Mouse (Mus musculus) G1E-ER4 (cell line): ENCODE data around the gene Slit3. TPM values are rescaled to one million over a fixed set of nuclear protein-coding genes. Genes with fewer than 3 reads are reported as not detected.

Experiments used
- GATA1 ChIP-seq: IDR thresholded peaks from one replicate; pipeline ENCODE4 v1.8.0; 2012; ENCODE audit warnings: low read length, inconsistent platforms
- polyA plus RNA-seq: library from polyadenylated mRNA; stranded (reverse); fragments of >175 nt; gene quantifications from 2 replicates; pipeline ENCODE4 v1.2.3, GENCODE M21; 2012

Slit3 gene
- polyA plus RNA-seq, 1 experiment: not detected

GRCm38 (mm10) chr11:35325131-35325995 lies 204.3 kb downstream of the Slit3 start:
- TF ChIP-seq GATA1: no peak

- no peak for TF ChIP-seq GATA1
Observed at GRCm38 (mm10) chr11:35326346-35326745, 205.3 kb downstream of the Slit3 start.

GRCm38 (mm10) chr11:35327899-35328298 lies 206.9 kb downstream of the Slit3 start:
- no peak for TF ChIP-seq GATA1

- no peak for TF ChIP-seq GATA1
Observed at GRCm38 (mm10) chr11:35331476-35331875, 210.5 kb downstream of the Slit3 start.

DNA sequence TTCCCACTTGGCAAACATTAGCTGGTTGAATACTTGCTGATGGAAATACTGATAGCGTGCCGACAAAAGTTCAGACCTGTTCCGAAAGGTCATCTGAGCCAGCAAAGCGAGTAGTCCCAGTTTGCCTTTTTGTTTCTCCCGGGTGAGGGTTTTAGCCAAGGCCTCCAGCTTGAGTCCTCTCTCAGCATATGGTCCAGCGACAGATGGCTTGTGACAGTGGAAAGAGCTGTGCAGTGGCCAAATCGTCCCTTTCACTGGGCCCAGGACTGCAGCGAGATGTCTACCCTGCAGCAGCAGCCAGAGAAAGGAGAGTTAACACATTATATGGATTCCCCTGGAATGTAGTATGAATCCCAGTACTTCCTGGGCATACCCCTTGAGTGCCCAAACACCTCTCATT lies 215.5 kb downstream of the Slit3 start:
- TF ChIP-seq GATA1: no peak

DNA sequence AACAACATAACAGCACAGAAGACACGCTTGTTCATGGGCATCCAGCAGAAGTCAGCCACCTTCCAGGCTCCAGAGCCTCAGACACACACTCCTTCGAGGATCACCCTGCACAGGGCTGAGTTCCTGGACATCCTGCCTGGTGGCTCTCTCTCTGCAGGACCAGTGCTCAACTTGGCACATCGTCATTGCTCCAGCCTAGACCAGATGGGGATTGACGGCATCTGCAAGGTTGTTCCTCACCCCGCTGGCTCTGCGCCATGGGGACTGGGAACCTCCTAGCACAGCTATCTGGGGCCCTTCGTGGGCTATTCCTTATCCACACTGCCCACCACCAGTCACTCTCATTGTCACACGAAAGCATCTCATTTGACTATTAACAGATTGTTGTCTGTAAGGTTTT lies 216.5 kb downstream of the Slit3 start:
- TF ChIP-seq GATA1: no peak

DNA sequence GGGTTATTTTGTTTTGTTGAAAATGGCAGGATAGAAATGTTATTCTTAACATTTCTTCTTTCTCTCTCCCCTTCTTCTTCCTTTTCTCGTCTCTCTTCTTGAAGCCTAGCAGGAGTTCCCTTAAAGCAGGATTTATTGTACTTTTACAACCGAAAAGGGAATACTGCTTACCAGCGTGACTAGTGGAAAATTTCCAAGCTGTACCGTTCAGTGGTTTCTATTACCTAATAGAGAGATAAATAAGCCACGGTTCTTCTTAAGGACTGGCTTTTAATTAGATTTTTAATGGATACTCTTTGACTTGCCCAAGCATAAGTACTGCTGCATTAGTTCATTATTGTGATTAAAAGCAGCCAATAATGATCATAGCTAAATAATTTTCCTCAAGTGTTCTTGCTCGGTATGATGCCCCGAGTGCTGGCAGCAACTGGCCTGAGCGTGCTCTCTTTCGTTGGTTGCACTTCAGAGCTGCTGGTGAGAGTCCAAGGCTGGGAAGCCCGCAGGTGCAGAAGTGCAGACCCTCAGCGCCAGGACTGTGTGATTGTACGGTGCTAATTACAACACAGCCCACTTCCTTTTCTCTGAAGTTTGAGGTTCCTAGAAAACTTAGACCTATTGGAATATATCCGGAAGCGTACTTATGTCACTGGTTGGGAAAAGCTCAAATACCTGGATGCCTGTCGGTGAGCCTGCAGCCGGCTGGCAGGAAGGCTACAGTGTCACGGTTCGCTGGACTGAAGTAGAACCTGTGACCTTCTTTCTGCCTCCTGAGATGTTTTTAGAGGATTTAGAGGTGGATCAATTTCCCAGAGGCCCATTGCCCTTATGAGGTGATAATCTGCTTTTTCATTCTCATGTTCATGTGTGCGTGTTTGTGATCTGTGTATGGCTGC lies 217.1 kb downstream of the Slit3 start:
- no peak for TF ChIP-seq GATA1

- TF ChIP-seq GATA1: no peak
Observed at GRCm38 (mm10) chr11:35340752-35341151, 219.7 kb downstream of the Slit3 start.

GRCm38 (mm10) chr11:35342486-35342885 lies 221.5 kb downstream of the Slit3 start:
- no peak for TF ChIP-seq GATA1

DNA sequence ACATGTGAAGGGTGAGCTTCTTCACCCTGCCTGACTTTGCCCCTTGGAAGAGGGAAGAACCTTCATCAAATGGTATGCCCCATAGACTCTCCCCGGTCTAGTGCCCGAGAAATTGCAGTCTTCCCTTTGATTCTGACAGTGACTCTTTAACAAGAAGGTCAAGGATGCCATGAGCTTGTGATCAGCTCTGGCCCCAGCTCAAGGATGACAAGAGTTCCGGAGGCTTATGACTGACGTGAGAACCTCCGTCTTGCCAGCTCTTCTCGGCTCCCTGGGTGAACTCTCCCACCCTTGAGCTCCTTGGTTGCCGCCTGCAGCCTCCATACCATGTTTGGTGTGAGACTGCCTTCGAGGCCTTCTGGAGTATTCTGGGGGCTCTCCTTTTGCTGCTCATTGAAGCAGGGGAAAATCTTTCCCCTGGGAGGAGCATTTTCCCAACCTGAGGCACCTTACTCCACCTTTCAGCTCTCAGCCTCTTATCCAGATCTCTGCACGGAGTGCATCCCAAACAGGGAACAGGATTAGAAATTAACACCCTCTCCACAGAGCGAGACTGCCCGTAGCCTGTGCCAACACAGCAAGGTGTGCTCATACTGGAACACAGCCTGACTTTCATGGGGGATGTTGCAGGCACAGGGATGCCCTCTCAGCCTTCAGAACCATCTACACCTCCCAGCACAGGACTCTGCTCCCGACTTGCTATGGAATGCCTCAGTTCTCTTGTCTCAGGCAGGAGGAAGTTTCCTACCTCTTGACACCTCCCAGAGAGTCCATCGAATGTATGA lies 224.9 kb downstream of the Slit3 start:
- TF ChIP-seq GATA1: no peak

- no peak for TF ChIP-seq GATA1
Observed at GRCm38 (mm10) chr11:35348099-35348498, 227.1 kb downstream of the Slit3 start.

GRCm38 (mm10) chr11:35350968-35351367 lies 229.9 kb downstream of the Slit3 start:
- TF ChIP-seq GATA1: no peak

DNA sequence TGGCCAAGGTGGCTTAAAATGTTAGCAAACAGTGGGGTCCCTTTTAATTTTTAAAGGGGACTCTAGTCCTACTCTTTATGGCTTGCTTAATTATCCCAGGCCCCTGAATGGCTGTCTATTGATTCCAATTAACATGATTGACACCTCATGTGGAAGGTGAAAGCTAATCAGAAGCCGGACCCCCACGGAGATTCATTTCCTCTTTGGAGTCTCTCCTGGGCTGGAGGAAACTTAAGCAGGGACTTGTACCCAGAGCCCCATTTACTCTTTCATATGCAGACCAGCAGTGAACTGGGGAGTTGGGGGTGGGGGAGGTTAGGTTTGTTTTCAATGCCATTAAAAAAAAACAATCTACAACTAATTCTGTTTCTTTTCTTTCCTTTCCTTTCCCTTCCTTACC lies 230.4 kb downstream of the Slit3 start:
- no peak for TF ChIP-seq GATA1

GRCm38 (mm10) chr11:35355811-35356210 lies 234.8 kb downstream of the Slit3 start:
- TF ChIP-seq GATA1: no peak

DNA sequence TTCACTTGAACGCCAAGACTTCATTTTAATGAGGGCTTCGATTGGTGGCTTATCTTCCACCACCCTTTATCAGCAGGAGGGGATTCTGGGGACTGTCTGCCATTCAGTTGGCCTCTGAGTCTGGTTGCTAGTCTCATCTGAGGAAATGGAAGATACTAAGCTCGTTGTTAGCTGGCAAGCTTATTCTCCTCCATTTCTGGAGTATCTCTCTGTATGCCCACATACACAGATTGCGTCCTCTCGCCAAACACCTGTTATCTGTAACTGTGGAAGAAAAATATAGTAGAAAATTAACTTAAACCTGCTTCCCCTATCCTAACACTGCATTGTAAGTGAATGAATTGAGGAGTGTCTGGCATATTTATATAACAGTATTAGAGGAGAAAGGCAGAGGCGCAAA lies 240.0 kb downstream of the Slit3 start:
- no peak for TF ChIP-seq GATA1

DNA sequence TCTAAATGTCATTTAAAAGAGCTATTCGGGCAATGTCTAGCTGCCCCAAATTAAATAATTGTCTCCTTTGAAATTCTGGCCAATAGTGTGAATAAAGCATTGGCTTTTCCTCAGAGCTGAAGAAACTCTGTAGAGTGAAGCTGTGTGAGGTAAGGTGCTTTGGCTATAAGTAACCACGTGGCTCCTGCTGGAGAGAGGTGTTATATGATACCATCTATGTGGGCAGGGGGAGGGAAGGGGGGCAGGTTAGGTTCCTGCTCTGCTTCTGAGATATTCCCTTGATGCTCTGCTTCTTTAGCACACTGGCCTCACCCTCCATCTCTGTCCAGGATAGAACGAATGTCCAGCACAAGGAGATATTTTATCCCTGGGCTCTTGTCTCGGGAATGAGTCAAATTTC lies 242.0 kb downstream of the Slit3 start:
- TF ChIP-seq GATA1: no peak

- TF ChIP-seq GATA1: no peak
Observed at GRCm38 (mm10) chr11:35364469-35364868, 243.4 kb downstream of the Slit3 start.
